Mouse (Mus musculus) forebrain, embryonic 12.5 days (tissue): ENCODE data around the gene Pyurf. TPM values are rescaled to one million over a fixed set of nuclear protein-coding genes. Genes with fewer than 3 reads are reported as not detected.

Experiments used
- ATAC-seq: fragments of 200-750 bp; cut with Nextera tagmentation; 2 replicates; pipeline ENCODE4 v1.8.0; 2017; ENCODE audit warnings: moderate TSS enrichment; ENCODE audit not compliant: low FRiP score
- H3K27ac ChIP-seq: fragments of 300-500 bp; sonication (generic); 2 replicates; pipeline ENCODE4 v1.5.1; 2016; ENCODE audit warnings: mild to moderate bottlenecking
- H3K27me3 ChIP-seq: fragments of 300-500 bp; sonication (generic); 2 replicates; pipeline ENCODE4 v1.6.1; 2016; ENCODE audit warnings: mild to moderate bottlenecking
- H3K36me3 ChIP-seq: fragments of 300-500 bp; sonication (generic); replicated peaks from 2 replicates; pipeline ENCODE4 v1.6.1; 2016; ENCODE audit warnings: mild to moderate bottlenecking
- H3K4me1 ChIP-seq: fragments of 300-500 bp; sonication (generic); 2 replicates; pipeline ENCODE4 v1.6.1; 2016
- H3K4me2 ChIP-seq: fragments of 300-500 bp; sonication (generic); 2 replicates; pipeline ENCODE4 v1.6.1; 2016; ENCODE audit warnings: mild to moderate bottlenecking, moderate library complexity
- H3K4me3 ChIP-seq: fragments of 300-500 bp; sonication (generic); replicated peaks from 2 replicates; pipeline ENCODE4 v1.5.1; 2016; ENCODE audit warnings: mild to moderate bottlenecking
- H3K9ac ChIP-seq: fragments of 300-500 bp; sonication (generic); 2 replicates; pipeline ENCODE4 v1.6.1; 2016; ENCODE audit warnings: mild to moderate bottlenecking
- H3K9me3 ChIP-seq: fragments of 300-500 bp; sonication (generic); 2 replicates; pipeline ENCODE4 v1.6.1; 2016
- WGBS: fragments of 180-500 bp; shearing (Covaris S2); methylation state at CpG from one replicate; pipeline ENCODE4 v1.1.7; 2016; 5-methylcytosine and 5-hydroxymethylcytosine counted together
- polyA plus RNA-seq: library from polyadenylated mRNA; unstranded; fragments of >200 nt; fragmentation: Nextera tagmentation; extraction: Ambion mirVana; gene quantifications from 2 replicates; pipeline ENCODE4 v1.2.1, GENCODE M21; 2016

The Pyurf gene
- polyA plus RNA-seq = 11.8 and 14.2 TPM in 2 replicates

DNA sequence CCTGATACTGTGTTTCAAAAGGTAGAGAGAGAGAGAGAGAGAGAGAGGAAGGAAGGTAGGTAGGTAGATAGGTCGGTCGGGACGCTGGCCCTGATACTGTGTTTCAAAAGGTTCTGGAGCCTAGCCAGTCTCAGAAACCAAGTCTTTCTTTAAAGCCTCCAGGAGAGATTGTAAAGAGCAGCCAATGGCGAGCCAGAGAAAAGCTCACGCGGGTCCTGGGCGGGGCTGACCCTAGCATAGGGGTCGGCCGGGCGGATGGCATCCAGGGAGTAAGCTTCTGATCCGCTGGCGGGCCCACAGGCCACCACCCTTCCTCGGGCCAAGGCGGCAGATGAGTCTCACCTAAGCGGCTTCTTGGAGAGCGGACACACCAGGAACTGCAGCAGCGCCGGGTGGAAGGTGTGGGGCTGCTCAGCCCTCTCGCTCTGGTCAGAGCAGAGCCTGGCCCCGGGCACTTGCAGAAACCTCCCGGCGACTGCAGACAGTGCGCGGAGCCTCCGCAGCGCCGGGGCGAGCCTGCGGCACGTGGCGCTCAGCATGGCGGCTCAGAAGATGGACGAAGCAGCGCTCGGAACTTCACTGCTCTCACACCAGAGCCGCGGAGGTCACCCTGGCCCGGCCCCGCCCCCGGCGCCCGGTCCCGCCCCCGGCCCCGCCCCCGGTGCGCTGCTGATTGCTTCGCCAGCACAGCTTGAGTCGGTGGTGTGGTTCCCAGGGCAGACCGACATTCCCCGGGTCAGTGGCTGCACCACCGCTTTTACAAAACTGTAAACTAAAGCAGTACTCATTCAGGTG is at the start of gene Pyurf:
Pyurf (minus strand) TSS at position 612 of the 795 bp plus-strand sequence.
- H3K9ac ChIP-seq = peak within 1 kb of the TSS; percentile 71
- 0 out of 2 replicates have a peak, but pooled peaks cover 8% of the 10 kb centered on the region for H3K4me1 ChIP-seq
- peak within 1 kb of the TSS; percentile 68 for H3K4me2 ChIP-seq
- under 1% methylated on average over 52 of the region's 52 CpGs for WGBS
- no peaks in the 10 kb centered on the region for H3K9me3 ChIP-seq
- H3K36me3 ChIP-seq = no peaks in the 10 kb centered on the region; the same call in 1 of the 2 replicates
- H3K27ac ChIP-seq = peak within 1 kb of the TSS; percentile 85
- ATAC-seq = peak; percentile 97
- H3K27me3 ChIP-seq = 0 out of 2 replicates have a peak, but pooled peaks cover 5% of the 10 kb centered on the region
- H3K4me3 ChIP-seq = peak within 1 kb of the TSS; percentile 76

DNA sequence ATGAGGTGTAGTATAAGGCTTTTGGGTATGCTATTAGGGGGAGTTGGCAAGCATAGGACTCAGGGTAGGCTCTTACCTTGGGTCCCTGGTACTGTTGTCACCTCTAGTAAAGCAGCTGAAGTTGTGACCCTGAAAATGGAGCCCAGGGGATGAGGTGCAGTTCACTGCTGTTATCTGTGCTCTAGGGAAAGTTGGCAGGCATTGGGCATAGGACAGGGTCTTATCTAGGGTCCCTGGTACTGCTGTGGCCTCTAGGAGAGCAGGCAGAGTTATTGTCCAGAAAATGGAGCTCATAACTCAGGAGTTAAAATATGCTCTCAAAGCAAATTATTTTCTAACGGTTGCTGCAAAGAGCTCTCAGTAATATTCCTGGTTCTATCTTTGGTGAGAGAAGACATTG is 29.5 kb upstream of the Pyurf start:
- no peak overlapping the region for H3K27ac ChIP-seq
- H3K27me3 ChIP-seq = no peaks in the 10 kb centered on the region
- WGBS = 97% methylated on average over 1 of the region's 1 CpGs
- ATAC-seq = no peak
- H3K36me3 ChIP-seq = peaks cover 18% of the 10 kb centered on the region; the same call in 1 of the 2 replicates
- no peak overlapping the region for H3K4me2 ChIP-seq
- no peaks in the 10 kb centered on the region for H3K4me1 ChIP-seq
- no peak overlapping the region for H3K4me3 ChIP-seq
- no peak overlapping the region for H3K9ac ChIP-seq
- H3K9me3 ChIP-seq = no peaks in the 10 kb centered on the region

DNA sequence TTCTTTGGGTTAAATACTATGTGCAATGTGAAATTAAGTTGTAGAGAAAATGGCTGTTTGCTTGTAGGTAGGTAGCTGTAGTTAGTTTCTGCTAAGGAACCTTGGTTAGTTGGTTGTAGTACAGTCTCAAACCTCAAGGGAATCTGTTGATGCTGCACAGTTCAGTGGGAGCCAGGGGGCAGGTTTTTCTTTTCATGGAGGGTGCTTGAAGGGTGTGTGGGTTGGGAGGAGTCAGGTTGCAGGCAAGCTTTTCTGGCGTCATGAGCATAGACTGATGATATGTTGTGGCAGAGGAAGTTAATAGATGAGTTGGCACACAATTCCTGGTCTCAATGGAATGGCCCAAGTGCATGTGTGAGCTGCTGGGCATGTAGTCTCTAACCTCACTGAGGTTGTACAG is 19.8 kb upstream of the Pyurf start:
- ATAC-seq = no peak
- Histone ChIP-seq H3K4me3 (no peak overlapping the region), H3K9ac (no peak overlapping the region), H3K9me3 (0 out of 2 replicates have a peak, but pooled peaks cover 4% of the 10 kb centered on the region), H3K4me2 (no peak overlapping the region), H3K4me1 (no peaks in the 10 kb centered on the region), H3K36me3 (no peaks in the 10 kb centered on the region), H3K27ac (no peak overlapping the region), H3K27me3 (no peaks in the 10 kb centered on the region)
- 35% methylated on average over 1 of the region's 1 CpGs for WGBS

DNA sequence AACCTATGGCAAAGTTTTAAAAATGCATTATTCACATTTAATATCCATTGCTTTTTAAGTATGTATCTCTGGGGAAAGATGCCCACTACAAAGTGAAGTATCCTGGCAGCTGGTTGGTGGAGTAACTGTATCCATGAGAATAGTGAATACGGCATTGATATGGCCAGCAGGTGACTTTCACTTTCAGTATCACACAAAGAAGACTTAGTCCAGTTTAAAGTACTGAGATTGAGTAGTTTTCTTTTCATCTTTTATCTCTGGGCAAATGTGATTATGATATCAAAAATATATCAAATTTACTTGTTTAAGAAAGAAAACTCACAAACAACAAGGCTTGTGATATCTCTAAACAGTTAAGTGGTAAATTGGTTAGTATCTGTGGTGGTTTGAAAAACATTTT is 14.8 kb upstream of the Pyurf start:
- H3K36me3 ChIP-seq = no peaks in the 10 kb centered on the region
- H3K4me3 ChIP-seq = no peak overlapping the region
- no peaks in the 10 kb centered on the region for H3K9me3 ChIP-seq
- no peak overlapping the region for H3K9ac ChIP-seq
- H3K4me1 ChIP-seq = peaks cover 13% of the 10 kb centered on the region
- WGBS = 91% methylated on average over 1 of the region's 1 CpGs
- no peak for ATAC-seq
- H3K27ac ChIP-seq = no peak overlapping the region
- H3K4me2 ChIP-seq = no peak overlapping the region
- no peaks in the 10 kb centered on the region for H3K27me3 ChIP-seq

DNA sequence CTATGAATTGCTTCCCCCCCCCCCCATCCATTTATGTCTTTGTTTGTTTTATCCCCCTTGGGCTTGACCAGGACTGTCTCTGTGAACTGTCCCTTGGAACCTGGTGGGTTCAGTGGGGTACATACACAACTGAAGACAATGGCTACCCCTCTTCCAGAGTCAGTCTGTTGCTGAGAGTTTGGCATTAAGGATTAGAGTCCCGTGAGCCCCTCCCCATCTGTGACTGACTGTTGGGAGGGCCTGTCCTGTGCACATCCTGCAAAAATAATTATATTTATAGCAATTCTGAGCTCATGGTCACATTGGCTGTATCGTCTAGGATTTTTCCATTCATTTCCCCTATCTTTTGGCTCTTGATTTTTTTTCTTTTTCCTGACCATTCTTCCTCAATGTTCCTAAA is 11.8 kb upstream of the Pyurf start:
- Histone ChIP-seq H3K27ac (peak overlapping the region; percentile 98), H3K9ac (peak overlapping the region; percentile 84), H3K4me1 (peaks cover 21% of the 10 kb centered on the region), H3K4me2 (peak overlapping the region; percentile 64), H3K27me3 (no peaks in the 10 kb centered on the region), H3K4me3 (peak overlapping the region; percentile 78), H3K9me3 (no peaks in the 10 kb centered on the region), H3K36me3 (no peaks in the 10 kb centered on the region)
- 29% methylated on average over 2 of the region's 2 CpGs for WGBS
- ATAC-seq = peak; percentile 42

DNA sequence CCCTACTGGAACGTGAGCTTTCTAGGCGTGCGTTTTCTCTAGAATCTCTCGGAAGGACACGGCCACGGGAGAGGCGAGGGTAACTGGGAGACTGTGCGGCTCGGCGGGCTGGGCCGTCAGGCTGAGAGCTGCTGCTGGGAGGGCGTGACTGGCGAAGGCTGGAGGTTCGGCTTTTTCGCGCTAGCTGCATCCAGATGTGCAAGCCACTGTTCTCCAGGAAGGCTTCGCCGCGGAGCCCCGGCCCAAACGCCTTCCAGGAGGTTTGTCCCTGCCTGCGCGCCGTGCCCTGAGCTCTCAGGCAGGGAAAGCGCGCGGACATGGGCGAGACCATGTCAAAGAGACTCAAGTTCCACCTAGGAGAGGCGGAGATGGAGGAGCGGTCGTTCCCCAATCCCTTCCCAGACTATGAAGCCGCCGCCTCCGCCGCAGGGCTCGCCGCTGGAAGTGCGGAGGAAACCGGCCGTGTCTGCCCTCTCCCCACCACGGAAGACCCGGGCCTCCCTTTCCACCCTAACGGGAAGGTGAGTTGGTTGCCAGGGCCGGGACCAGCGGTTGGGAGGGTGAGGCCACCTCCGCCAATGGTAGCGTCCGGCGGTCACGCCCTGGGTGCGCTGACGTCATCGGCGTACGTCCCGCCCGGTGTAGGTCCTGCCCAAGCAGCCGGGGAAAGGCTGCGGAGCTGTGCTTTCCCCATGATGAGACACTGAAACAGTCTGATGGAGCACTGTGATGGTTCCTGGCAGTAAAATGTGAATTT is 11.0 kb upstream of the Pyurf start:
- Histone ChIP-seq H3K9me3 (no peaks in the 10 kb centered on the region), H3K4me3 (peak overlapping the region; percentile 78), H3K4me1 (peaks cover 21% of the 10 kb centered on the region), H3K27me3 (no peaks in the 10 kb centered on the region), H3K36me3 (no peaks in the 10 kb centered on the region), H3K27ac (peak overlapping the region; percentile 98), H3K9ac (peak overlapping the region; percentile 84), H3K4me2 (peak overlapping the region; percentile 64)
- under 1% methylated on average over 59 of the region's 59 CpGs for WGBS
- ATAC-seq = peak; percentile 99

DNA sequence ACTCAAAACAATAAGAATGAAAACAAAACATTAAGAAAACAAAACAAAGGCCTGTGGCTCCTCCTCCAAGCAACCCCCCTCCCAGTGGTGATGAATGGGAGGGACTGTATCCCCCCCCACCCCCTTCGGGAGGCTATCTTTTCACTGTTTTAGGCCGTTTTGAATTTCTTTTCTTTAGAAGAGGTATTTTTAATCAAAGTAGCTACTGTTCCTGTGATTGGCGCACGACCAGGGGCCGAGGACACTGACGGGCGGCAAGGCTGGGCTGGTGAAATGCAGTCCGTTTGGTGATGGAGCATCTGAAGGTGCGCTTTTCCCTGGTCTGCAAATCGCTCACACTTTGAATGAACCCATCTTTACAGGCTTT is 10.5 kb upstream of the Pyurf start, which contains the start of gene Lancl2:
Lancl2 (plus strand) TSS at position 165 of the 367 bp plus-strand sequence.
- peak within 1 kb of the TSS; percentile 78 for H3K4me3 ChIP-seq
- ATAC-seq = peak; percentile 47
- no peaks in the 10 kb centered on the region for H3K27me3 ChIP-seq
- H3K27ac ChIP-seq = peak within 1 kb of the TSS; percentile 98
- H3K36me3 ChIP-seq = no peaks in the 10 kb centered on the region
- WGBS = 0% methylated on average over 10 of the region's 10 CpGs
- no peaks in the 10 kb centered on the region for H3K9me3 ChIP-seq
- H3K4me1 ChIP-seq = peaks cover 21% of the 10 kb centered on the region
- H3K4me2 ChIP-seq = peak within 1 kb of the TSS; percentile 64
- H3K9ac ChIP-seq = peak within 1 kb of the TSS; percentile 84

DNA sequence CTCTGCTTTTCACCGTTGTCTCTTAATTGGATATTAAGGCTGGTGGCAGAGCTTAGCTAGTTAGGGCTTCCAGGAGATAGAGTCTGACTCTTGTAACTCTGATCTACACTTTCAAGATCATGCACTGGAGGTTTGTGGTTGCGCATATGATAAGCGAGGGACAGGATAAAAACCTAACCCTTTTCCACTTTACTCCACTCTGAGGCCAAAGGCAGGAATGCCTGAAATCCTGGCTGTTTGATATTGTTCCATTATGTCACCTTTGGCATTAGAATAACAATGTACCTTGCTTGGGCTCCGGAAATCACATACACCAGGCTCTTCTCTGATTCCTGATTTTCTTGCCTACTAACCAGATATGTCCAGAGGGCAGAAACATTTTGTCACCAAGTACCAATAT is 9.8 kb upstream of the Pyurf start:
- peak overlapping the region; percentile 78; the same call in 1 of the 2 replicates for H3K4me3 ChIP-seq
- ATAC-seq = no peak
- H3K4me2 ChIP-seq = peak overlapping the region; percentile 64
- H3K27ac ChIP-seq = peak overlapping the region; percentile 98
- no peaks in the 10 kb centered on the region for H3K36me3 ChIP-seq
- no peaks in the 10 kb centered on the region for H3K27me3 ChIP-seq
- peaks cover 21% of the 10 kb centered on the region for H3K4me1 ChIP-seq
- 51% methylated on average over 4 of the region's 4 CpGs for WGBS
- no peaks in the 10 kb centered on the region for H3K9me3 ChIP-seq
- no peak overlapping the region for H3K9ac ChIP-seq

DNA sequence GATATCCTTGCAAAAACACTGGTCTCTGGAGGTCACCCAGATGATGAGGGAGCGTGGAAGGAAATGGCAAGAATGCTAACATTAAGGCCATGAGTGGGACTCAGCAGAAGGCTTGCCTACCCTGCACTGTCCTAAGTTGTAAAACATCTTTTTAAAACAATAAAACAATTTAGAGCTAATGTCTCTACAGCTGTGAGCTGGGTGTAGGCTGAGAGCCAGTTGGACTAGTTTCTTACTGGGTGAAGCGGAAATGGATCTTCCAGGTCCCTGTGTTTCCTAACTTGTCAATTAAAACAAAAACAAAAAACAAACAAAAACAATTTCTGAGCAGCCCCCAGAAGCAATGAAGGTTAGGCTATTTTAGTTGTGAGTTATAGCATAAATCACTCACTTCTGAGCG is 1.2 kb upstream of the Pyurf start:
- ATAC-seq = no peak
- Histone ChIP-seq H3K27me3 (0 out of 2 replicates have a peak, but pooled peaks cover 5% of the 10 kb centered on the region), H3K9ac (no peak overlapping the region), H3K4me3 (no peak overlapping the region), H3K9me3 (no peaks in the 10 kb centered on the region), H3K27ac (no peak overlapping the region), H3K4me1 (0 out of 2 replicates have a peak, but pooled peaks cover 8% of the 10 kb centered on the region), H3K4me2 (no peak overlapping the region), H3K36me3 (no peaks in the 10 kb centered on the region)
- WGBS = 87% methylated on average over 3 of the region's 3 CpGs

DNA sequence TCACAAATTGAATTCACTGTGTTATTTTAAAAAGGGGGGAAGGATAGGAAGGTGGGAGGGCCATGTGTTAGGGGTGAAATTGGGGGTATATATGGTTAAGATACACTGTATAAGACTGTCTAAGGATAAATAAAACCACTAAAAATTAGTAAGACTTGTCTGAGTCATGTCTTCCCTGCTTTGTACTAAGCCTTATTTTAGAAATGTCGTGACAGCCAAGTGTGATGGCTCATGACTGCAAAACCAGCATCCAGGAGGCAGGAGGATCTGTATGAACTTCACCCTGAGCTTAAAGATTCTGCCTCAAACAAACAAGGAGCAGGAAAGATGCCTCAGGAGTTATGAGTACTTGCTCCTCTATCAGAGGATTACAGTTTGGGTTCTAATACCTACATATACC is 7.7 kb downstream of the Pyurf start:
- H3K36me3 ChIP-seq = peaks cover 4% of the 10 kb centered on the region; the same call in 1 of the 2 replicates

DNA sequence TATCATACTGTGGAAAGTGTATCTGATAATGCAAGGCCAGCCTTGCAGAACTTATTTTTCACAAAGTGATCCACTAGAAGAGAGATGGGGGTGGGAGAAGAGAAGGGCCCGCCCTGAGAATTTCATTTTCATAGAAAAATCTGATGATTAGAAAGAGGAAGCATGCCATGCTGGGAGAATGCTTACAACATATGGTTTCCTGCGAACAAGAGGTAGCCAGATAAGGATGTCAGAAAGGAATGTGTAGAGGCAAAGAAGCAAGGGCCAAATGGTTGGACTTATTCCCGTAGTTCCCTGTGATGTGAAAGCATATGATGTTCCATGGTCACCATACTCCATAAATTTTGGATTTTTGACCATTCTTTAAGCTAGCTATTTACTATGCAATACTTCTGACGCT is 30.6 kb downstream of the Pyurf start:
- WGBS = 90% methylated on average over 4 of the region's 4 CpGs
- Histone ChIP-seq H3K9me3 (no peaks in the 10 kb centered on the region), H3K27me3 (no peaks in the 10 kb centered on the region), H3K36me3 (no peaks in the 10 kb centered on the region), H3K4me1 (no peaks in the 10 kb centered on the region), H3K9ac (no peak overlapping the region), H3K4me2 (no peak overlapping the region), H3K27ac (no peak overlapping the region), H3K4me3 (no peak overlapping the region)
- ATAC-seq = no peak

More for the DNA sequence above, 7.7 kb downstream of the Pyurf start:
- Histone ChIP-seq H3K9me3 (no peaks in the 10 kb centered on the region), H3K4me1 (no peaks in the 10 kb centered on the region), H3K4me3 (no peak overlapping the region), H3K4me2 (no peak overlapping the region), H3K9ac (no peak overlapping the region), H3K27ac (no peak overlapping the region), H3K27me3 (no peaks in the 10 kb centered on the region)
- ATAC-seq = no peak
- WGBS = 92% methylated on average over 1 of the region's 1 CpGs

DNA sequence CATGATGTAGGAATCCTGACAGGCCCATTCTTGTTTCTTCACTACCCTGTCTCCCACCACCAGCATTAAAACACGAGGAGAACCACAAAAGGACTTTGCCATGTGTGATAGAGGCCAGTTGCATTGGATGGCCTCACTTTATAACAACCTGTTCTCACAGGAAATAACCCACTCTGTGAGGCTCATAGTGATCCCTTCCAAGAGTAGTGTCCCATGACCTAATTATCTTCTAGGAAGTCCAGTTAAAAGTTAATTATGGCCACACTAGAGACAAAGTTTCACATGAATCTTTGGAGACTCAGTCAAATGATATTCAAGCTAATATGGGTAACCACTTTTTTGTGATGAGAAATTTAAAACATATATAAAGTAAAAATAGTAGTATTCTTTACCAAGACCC is 44.6 kb downstream of the Pyurf start:
- Histone ChIP-seq H3K4me1 (no peaks in the 10 kb centered on the region), H3K36me3 (no peaks in the 10 kb centered on the region), H3K9me3 (no peaks in the 10 kb centered on the region), H3K9ac (no peak overlapping the region), H3K27me3 (no peaks in the 10 kb centered on the region), H3K4me3 (no peak overlapping the region), H3K27ac (no peak overlapping the region), H3K4me2 (no peak overlapping the region)
- 60% methylated on average over 1 of the region's 1 CpGs for WGBS
- ATAC-seq = no peak
